Mouse (Mus musculus): ENCODE measurements around the gene Dyrk1b.
A peak's percentile ranks its signal among the peaks of the same experiment; 100 is the strongest.

Dyrk1b gene

DNA sequence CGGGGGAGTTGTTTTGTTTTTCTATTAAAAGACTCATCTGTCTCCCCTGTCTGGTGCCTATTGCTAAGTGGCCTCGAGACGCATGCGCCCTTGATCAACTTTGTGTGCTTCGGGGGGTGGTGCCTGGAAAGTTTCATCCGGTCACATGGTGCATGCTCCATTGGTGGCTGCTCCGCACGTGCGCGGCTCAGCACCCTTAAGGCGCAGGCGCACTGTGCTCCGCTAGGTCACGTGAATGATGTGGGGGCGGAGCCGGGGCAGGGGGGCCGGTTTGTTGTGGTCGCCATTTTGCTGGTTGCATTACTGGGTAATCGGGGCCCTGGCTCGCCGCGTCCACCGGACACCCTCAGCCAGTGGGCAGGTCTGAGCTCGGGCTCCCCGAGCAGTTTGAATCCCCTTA, at the start of gene Dyrk1b:
Dyrk1b (plus strand) TSS at position 242 of the 400 bp plus-strand sequence.
- peak; percentile 99 for DNase-seq

DNA sequence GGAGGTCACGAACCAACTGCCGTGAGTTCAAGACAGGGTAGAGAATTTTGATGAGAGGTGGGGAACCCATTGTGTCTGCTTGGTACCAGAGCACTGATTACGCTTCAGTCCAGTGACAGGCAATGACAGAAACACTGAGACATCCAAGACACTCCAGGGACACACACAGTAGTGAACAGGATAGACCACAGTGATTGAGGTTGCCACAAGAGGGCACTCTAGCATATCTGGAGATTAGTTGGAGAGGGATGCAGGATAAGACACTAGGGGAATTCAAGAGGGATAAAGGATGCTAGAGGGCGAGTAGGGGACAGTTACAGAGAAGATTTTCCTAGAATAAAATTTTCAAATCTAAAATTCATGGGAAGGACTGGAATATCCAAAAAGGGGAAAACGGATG, 41.7 kb upstream of the Dyrk1b start:
- peak; percentile 81 to 87 for DNase-seq

DNA sequence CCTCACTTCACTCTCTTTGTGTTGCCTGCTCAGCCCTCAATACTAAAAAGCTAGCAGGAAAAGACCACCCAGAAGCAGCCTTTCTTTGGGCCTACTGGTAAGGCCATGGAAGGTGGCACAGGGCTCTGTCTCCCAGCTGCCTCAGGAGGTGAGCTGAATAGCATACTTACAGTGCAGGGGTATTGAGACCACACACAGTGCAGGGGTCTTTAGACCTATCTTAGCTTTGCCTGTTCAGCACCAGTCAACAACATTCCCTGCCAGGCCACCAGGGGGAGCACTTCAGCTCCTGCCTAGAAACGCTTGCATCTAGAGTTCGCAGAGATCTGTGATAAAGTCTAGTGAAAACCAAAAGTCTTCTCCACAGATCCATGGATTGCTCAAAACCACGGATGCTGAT, 31.0 kb upstream of the Dyrk1b start:
- DNase-seq, result peak; percentile 87 to 89

DNA sequence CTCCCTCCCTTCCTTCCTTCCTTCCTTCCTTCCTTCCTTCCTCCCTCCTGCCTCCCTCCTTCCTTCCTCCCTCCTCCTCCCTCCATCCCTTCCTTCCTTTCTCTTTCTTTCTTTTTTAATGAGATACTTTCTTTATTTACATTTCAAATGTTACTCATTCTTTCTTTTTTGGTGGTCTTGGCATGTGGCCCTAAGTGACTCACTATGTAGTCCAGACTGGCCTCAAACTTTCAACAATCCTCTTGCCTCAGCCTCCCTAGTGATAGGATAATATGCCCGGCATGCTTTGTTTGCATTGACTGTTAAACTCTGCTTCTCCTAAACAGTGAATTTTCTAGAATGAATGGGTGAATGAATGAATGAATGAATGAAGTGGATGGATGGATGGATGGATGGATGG, 29.4 kb upstream of the Dyrk1b start:
- no peak for DNase-seq

DNA sequence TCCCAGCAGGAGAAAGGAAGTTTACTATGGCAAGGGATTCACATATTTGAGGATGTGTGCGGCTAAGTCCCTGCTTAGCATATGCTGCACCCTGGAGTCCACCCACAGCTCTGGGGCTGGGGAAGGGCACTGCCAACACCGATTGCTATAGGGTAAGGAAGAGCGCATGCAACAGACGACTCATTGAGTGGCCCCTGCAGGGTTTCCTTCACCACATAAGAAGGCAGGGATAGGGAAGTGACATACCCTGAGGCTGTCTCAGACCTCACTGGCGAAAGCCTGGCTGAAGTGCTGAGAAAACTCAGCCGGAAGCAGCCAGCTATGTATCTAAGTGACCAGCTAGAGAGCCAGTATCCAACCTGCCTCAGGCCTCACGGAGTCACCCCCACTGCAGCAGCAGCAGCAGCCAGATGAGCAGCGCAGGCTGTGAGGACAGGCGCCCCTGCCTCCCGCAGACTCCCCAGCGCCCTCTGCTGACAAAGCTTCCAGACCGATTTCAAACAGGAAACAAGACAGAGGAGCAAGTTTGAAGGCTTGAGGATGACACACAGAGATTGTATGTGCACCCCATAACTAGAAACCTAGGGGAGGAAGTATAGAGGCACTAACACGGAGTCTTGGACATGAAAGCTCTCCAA, 27.6 kb upstream of the Dyrk1b start:
- peak; percentile 72 to 73 for DNase-seq

DNA sequence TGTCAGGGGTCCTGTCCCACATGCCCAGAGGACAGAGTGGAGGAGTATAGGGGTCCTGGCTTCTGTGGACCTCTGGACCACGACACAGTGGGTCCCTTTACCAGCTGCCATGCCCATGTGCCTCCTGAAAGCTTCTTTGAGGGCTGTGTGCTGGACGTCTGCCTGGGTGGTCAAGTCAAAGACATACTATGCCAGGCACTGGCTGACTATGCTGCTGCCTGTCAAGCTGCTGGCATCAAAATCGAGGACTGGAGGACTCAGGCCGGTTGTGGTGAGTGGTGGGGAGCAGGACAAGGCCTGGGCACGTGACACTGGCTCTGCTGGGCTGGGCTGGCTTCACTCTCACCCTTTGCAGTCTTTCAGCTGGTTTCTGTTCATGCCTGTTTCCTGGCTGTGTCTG, 25.7 kb upstream of the Dyrk1b start:
- peak; percentile 32 to 57 for DNase-seq

DNA sequence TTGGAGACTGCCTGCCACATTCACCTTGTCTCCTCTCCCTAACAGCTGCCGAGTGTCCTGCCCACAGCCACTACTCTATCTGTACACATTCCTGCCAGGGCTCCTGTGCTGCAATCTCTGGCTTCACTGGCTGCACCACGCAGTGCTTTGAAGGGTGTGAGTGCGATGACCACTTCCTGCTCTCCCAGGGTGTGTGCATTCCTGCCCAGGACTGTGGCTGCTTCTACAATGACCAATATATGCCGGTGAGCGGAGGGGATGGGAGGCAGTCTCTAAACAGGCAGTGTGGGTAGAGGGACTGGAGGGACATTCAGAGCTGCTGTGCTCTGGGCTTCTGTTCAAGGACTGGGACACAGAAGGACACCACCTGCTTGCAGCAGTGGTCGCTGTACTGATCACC, 20.0 kb upstream of the Dyrk1b start:
- DNase-seq, result no peak

DNA sequence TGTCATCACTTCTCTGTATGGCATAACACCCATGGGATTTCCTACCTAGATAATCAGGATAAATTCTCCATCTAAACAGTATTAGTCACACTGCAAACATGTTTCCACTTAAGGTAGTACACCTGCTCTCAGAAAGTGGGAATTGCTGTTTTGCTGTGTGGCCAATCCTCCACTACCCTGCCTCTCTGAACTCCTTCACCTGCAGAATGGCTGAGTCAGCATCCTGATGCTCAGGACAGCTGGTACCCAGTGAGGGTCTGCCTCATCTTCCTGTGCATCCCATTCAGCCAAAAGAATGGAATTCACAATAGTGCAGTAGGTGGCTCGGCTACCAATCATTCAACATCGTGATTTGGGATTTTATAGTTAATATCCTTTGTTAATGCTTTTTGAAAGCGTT, 19.4 kb upstream of the Dyrk1b start:
- no peak for DNase-seq

DNA sequence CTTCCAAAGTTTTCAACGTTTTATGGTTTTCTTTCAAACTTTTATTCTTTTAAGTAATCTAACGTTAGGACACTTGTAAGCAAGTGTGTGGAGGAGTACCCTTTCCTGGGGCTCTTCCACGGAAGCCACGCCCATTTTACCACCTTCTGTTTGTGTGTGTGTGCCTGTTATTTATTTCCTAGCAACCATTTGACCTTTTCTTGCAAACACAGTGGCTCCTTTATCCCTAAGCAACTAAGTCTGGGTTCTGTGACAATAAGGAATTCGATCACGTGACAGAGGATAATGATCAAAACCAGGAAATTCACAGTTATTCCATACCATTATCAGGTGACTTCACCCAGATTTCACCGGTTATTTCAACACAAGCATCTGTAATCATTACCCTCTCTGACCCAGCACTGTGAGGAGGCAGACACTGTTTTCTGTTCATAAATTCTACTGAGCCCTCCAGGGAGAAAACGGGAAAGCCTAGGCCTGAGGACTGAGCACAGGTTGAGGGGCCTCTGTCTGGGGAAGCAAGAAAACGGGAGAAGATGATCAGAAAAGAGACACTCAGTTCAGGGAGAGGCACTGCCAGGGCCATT, 18.0 kb upstream of the Dyrk1b start:
- DNase-seq, result no peak

DNA sequence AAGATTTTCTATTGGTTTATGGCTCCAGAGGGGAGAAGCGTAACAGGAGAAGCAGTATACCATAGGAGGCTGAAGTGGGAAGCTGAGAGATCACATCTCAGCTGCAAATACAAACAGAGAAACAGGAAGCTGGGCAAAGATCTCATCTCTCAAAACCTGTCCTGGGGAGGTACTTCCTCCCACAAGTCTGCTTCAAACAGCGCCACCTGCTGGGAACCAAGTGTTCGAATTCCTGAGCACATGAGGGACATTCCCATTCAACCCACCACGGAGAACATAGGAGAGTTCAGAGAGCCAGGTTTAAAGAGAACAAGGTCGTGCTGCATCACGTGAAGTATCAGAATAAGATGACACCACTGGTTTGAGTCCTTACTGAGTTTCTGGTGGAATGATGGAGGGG, 13.9 kb upstream of the Dyrk1b start:
- no peak for DNase-seq

DNA sequence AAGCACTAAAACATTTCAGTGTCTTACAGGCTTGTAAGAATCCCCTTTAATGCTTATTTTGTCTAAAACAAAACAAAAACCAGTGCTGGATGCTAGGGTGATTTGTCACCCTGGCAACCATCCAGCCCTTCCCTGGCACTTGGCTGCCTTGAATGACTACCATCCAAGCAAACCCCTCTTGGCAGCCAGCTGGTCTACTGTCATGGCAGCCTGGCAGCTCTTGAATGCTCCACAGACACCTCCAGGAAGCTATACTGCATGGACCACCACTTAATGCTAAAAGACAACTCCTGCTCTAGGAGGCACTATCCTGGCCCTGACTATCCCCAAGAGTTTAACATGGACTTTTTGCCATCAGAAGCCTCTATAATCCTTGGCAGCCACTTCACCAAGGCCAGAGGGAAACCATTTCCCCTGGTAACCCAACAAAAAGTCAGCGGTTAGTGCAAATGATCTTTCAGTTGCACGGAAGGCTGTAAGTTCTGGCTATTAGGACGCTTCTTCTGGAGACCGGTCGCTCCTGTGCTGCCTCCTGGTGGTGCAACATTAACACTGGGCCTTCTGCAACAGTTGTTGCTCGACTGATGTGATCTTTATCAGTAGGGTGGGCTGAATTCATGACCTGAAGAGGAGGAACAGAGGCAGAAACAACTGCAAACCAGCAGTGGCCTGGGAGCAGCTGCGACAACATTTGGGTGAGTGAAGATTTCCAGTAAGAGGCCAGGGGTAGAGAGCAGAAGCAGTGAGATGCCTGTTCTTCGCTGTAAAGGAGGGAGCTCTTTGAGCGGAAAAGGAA, 10.8 kb upstream of the Dyrk1b start:
- DNase-seq, result peak; percentile 87 to 88

DNA sequence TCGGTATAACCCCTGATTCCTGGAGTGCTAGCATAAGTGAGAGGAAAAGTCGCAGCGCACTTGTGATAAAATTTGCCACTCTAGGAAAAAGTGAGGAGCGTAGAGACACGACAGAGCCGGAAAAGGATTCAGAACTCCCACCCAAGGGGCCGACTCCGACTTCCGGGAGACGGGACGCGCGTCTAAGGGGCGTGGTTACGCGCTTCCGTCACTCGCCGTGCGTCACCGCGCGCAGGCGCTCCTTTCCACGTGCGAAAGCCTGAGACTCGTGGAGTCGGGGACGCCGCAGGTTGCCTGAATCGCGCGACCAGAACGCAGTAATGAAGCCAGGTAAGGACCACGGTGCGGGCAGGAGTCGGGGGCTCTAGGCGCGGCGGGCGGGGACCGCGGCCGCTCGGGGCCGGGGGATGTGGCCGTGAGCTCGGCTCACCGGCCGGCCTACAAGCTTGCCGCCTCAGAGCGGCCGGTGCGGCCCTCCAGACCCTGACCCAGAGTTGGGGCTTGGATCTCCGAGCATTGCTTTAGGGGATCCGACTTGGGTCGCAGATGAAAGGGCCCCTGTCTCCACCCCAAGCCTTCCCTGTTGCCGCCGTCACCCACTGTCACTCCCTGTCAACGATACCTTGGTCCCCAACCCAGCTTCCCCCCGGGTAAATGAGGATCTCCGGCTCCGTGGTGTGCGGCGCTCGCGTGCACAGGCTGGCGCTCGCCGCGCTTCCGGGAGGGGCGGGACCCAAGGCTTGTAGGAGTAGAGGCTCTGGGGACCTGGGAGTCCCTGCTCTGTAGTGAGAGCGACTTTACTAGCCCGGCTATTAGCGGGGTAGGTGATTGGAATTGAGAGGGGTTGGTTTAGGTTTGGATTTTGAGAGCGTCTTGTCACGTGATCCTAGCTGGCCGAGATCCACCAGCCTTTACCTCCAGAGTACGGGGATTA, 9.5 kb upstream of the Dyrk1b start, which contains the start of gene Fbl:
Fbl (plus strand) TSS at position 222 of the 934 bp plus-strand sequence.
- peak; percentile 94 to 96 for DNase-seq

DNA sequence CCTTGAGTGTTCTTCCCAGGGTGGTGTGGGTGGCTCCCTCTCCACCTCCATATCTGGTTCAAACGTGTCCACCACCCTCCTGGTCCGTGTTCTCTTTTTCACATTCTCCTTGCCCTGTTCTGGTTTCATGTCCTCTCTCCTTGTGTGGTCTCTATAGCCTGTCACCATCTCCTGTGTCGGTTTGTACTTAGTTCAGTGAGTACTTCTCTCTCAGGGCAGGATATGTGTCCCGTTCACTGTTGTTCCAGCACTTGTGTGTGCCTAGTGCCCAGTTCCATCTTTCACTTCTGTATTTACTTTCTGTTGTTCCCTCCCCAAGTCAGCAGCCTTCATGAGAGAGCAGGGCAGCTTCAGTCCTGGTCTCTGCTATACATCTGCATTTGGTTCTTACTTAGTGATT, 3.9 kb upstream of the Dyrk1b start:
- DNase-seq, result no peak

DNA sequence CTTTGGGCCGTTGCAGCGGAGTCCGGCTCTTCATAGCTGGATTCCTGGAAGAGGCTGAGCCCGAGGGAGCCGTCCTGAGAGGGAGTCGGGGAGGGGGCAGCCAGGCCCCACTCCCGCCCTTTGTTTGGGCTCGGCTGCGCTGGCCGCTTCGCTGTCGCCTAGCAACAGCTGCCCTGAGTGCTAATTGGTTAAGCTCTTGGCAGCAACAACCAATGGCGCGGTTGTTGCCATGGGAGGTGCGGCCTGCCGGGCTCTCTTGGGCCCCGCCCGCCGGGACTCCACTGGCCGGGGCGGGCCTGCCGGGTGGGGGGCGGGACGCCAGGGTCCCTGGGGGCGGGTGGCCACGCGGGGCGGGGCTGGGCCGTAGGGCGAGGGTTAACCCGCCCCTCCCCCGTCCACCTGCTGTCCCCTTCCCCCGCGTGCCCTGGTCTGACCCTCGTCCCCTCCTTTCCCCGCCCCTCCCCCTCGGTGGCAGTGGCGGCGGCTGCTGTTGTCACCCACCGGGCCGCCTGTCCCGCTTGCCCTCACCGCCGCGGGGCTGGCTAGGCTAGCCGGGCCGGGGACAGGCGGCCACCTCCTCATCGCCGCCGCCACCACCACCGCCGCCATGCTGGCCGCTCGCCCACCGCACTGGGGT, 590 bp downstream of the Dyrk1b start:
- peak; percentile 95 to 97 for DNase-seq

DNA sequence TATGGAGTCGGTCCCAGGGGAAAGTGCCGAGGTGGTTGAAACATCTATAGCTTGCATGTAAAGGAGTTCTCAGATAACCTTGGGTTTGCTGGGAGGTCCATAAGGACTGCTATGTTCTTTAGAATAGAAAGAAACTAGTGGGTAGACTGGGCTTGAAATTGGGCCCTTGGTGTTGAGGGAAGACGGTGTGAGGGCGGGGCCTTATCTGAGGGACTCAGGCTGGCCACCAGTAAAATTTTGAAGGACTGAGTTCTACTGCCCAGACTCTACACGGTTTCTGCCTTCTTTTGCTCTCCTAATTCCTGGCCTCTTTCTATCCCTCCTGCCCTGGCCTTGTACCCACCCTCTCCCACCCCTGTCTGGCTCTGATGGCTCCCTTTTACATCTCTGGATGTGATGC, 1.6 kb downstream of the Dyrk1b start:
- DNase-seq, result peak; percentile 37 to 43

DNA sequence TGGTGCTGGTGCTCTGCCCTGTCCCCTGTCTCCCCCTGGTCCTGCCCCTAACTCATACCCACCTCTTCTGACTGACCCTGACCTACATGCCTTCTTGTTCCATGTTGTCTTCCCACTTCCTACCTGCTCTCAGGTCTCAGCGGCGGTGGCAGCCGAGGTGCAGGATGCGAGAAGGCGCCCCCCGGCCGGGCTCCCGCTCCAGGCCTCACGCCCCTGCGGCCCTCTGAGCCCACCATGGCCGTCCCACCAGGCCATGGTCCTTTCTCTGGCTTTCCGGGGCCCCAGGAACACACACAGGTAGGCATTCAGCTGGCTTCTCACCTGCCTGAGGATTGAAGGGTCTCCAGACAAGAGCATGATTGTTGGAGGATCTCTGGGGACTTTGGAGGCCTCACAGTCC, 2.1 kb downstream of the Dyrk1b start:
- DNase-seq, result no peak

DNA sequence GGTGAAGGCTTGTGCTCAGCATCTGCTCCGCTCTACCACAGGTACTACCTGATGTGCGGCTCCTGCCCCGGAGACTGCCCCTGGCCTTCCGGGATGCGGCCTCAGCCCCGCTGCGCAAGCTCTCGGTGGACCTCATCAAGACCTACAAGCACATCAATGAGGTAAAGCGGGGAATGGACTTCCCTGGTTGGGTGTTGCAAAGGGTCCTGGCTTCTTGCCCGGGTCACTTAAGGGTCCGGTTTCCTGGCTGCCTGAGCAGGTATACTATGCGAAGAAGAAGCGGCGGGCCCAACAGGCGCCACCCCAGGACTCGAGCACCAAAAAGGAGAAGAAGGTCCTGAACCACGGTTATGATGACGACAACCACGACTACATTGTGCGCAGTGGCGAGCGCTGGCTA, 3.1 kb downstream of the Dyrk1b start:
- no peak for DNase-seq

DNA sequence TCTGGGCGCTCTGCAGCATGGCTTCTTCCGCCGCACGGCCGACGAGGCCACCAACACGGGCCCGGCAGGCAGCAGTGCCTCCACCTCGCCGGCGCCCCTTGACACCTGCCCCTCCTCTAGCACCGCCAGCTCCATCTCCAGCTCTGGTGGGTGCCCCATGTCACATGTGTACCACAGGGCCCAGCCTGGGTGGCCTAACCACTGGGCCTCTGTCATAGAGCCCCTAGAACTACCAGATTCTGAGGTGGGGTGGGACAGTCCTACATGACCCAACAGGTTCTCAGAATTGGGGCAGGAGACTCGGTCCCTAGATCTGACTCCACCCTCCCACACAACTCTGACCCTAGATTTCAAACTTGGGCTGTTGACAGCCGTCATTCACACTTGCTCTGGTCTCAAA, 6.6 kb downstream of the Dyrk1b start:
- DNase-seq, result no peak

DNA sequence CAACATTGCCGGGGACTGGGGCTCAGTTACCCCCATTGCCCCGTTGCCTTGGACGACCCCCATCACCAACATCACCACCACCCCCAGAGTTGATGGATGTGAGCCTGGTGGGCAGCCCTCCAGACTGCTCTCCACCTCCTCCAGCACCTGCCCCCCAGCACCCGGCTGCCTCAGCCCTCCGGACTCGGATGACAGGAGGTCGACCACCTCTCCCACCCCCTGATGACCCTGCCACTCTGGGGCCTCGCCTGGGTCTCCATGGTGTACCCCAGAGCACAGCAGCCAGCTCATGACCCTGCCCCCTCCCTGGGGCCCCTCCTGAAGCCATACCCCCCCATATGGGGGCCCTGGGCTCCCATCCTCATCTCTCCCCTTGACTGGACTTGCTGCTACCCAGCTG, 7.4 kb downstream of the Dyrk1b start:
- no peak for DNase-seq

DNA sequence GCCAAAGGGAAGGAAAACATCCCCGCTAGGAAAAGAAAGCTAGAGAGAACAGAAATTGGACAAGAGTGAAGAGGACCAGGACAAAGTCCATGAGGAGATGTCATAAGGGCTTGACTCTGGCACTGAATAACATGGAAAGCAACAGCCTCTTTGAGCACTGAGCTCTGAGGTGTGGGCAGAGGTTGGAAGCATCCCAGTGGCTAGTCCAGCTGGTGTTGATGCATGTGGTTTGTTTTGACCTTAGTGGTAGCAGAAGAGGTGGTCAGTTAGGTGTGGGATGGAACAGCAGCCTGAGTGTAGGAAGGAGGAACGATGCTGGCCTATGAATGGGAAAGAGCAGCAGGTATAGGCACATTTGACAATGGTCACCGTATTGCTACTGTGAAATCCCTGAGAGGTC, 12.2 kb downstream of the Dyrk1b start:
- DNase-seq, result no peak

DNA sequence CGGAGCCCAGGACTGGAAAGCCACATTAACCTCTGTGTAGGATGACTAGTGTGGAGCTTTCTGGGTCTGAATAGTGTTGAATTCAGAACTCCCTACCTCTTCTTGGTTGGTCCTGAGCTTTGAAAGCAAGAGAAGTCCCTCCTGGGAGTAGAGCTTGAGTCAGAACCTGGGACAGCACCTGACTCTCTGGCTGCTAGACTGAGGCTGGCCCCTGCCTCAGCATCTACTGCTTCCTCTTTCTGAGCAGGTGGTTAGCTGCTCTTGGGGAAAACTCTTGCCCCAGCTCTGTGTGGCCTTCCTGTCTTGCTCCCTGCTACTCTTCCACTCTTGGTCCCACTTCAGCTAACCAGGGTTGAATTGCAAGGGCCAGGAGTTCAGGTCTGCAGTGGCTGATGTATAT, 12.6 kb downstream of the Dyrk1b start:
- no peak for DNase-seq

DNA sequence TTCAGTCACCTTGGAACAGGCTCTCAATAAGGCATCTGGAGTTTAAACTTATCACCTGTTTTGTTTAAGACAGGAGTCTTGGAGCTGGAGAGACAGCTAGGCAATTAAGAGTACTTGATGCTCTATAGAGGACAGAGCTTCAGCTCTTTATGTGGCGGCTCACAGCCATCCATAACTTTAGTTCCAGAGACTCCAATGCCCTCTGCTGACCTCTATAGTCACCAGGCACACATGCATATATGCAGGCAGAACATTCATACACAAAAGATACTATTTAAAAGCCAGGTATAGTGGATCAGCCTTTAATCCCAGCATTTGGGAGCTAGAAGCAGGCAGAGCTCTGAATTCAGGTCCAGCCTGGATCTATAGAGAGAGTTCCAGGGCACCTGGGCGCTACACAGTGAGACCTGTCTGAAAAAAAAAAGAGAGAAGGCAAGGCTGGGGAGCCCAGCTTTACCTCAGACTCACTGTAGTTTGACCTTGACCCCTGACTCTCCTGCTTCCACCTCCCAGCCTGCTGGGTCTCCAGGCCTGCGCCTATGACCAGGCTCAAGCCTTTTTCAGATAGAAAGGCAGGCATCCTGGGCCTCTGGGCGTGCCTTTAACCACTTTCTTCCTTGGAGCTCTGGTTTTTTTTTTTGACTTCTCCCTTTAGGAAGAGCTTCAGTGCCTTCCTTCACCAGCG, 16.3 kb downstream of the Dyrk1b start:
- DNase-seq, result no peak
